Mouse (Mus musculus) CH12.LX (cell line): ENCODE results near the gene C5ar1. TPM values are rescaled to one million over a fixed set of nuclear protein-coding genes. Genes with fewer than 3 reads are reported as not detected.

Experiments used
- DNase-seq: peaks from one replicate; pipeline ENCODE4 v3.0.0-alpha.2; 2013; ENCODE audit errors: extremely low read depth
- H3K27ac ChIP-seq: 2 replicates; pipeline ENCODE4 v1.5.1; 2012; ENCODE audit warnings: low read depth, mild to moderate bottlenecking, control low read depth, moderate library complexity; ENCODE audit not compliant: insufficient read depth
- H3K27me3 ChIP-seq: replicated peaks from 2 replicates; pipeline ENCODE3; 2012; ENCODE audit warnings: inconsistent platforms
- H3K36me3 ChIP-seq, 2 experiments: replicated peaks in 1 of 2; 2 replicates each; pipeline versions ENCODE3 to v1.6.1; 2012; ENCODE audit warnings: inconsistent platforms in 1 of 2, low read length in 1 of 2, mild to moderate bottlenecking in 1 of 2, mixed read lengths in 1 of 2, moderate library complexity in 1 of 2; ENCODE audit not compliant: control insufficient read depth in 1 of 2, insufficient read depth in 1 of 2
- H3K4me1 ChIP-seq, 2 experiments: 2 replicates each; pipeline ENCODE4 v1.6.1; 2012; ENCODE audit warnings: inconsistent platforms in 1 of 2, moderate library complexity in 1 of 2; ENCODE audit not compliant: insufficient read depth in 2 of 2, control insufficient read depth in 1 of 2
- H3K4me2 ChIP-seq: 2 replicates; pipeline ENCODE4 v1.6.1; 2012; ENCODE audit warnings: low read depth, mild to moderate bottlenecking, control low read depth; ENCODE audit not compliant: poor library complexity, insufficient read depth, severe bottlenecking
- H3K4me3 ChIP-seq, 3 experiments: fragments of 150-350 bp in 1 of 3; sonication (generic) in 1 of 3; replicated peaks in 1 of 3; 2 replicates each; pipeline versions ENCODE3 to v1.5.1; 2011 to 2012; ENCODE audit warnings: low read depth in 2 of 3, low read length in 2 of 3, mild to moderate bottlenecking in 2 of 3, moderate library complexity in 2 of 3, control low read depth in 1 of 3, improper control_type of control experiment in 1 of 3, inconsistent platforms in 1 of 3, mixed read lengths in 1 of 3; ENCODE audit not compliant: poor library complexity in 1 of 3
- H3K79me2 ChIP-seq: replicated peaks from 2 replicates; pipeline ENCODE4 v1.6.1; 2012; ENCODE audit warnings: mild to moderate bottlenecking, moderate library complexity; ENCODE audit not compliant: control insufficient read depth, poor library complexity, insufficient read depth, severe bottlenecking; ENCODE audit errors: extremely low read depth
- H3K9ac ChIP-seq: 2 replicates; pipeline ENCODE4 v1.6.1; 2012; ENCODE audit warnings: low read depth, mild to moderate bottlenecking, control low read depth, moderate library complexity; ENCODE audit not compliant: insufficient read depth
- H3K9me3 ChIP-seq: replicated peaks from 2 replicates; pipeline ENCODE3; 2012; ENCODE audit warnings: low read length, inconsistent platforms, mixed read lengths
- BHLHE40 ChIP-seq: IDR thresholded peaks from 2 replicates; pipeline ENCODE4 v1.6.1; 2011; ENCODE audit warnings: mild to moderate bottlenecking, low read depth, low read length, improper control_type of control experiment
- CHD1 ChIP-seq: IDR thresholded peaks from 2 replicates; pipeline ENCODE4 v1.6.1; 2012; ENCODE audit warnings: low read depth, low read length, improper control_type of control experiment, inconsistent platforms
- E2F4 ChIP-seq: IDR thresholded peaks from 2 replicates; pipeline ENCODE4 v1.6.1; 2011; ENCODE audit warnings: low read depth, low read length, improper control_type of control experiment; ENCODE audit not compliant: insufficient replicate concordance
- ELF1 ChIP-seq: IDR thresholded peaks from 2 replicates; pipeline ENCODE4 v1.6.1; 2014; ENCODE audit warnings: low read depth, mild to moderate bottlenecking, inconsistent platforms, low read length, improper control_type of control experiment
- EP300 ChIP-seq: IDR thresholded peaks from 2 replicates; pipeline ENCODE4 v1.6.1; 2011; ENCODE audit warnings: low read length, improper control_type of control experiment
- ETS1 ChIP-seq: conservative IDR thresholded peaks from 2 replicates; pipeline ENCODE4 v1.6.1; 2012; ENCODE audit warnings: low read depth, mild to moderate bottlenecking, inconsistent platforms, low read length, improper control_type of control experiment, moderate library complexity
- IRF4 ChIP-seq: IDR thresholded peaks from 2 replicates; pipeline ENCODE4 v1.6.1; 2014; ENCODE audit warnings: low read depth, mild to moderate bottlenecking, inconsistent platforms, low read length, improper control_type of control experiment
- JUN ChIP-seq: IDR thresholded peaks from 2 replicates; pipeline ENCODE4 v1.6.1; 2011; ENCODE audit warnings: low read depth, mild to moderate bottlenecking, low read length, improper control_type of control experiment, moderate library complexity; ENCODE audit not compliant: insufficient read depth
- JUND ChIP-seq: conservative IDR thresholded peaks from 2 replicates; pipeline ENCODE4 v1.6.1; 2011; ENCODE audit warnings: low read depth, low read length, improper control_type of control experiment
- MAFK ChIP-seq: IDR thresholded peaks from 2 replicates; pipeline ENCODE4 v1.6.1; 2011; ENCODE audit warnings: low read length, improper control_type of control experiment; ENCODE audit not compliant: insufficient replicate concordance
- MAX ChIP-seq: IDR thresholded peaks from 2 replicates; pipeline ENCODE4 v1.6.1; 2011; ENCODE audit warnings: low read length, improper control_type of control experiment
- MAZ ChIP-seq: IDR thresholded peaks from 2 replicates; pipeline ENCODE4 v1.6.1; 2012; ENCODE audit warnings: low read depth, mild to moderate bottlenecking, inconsistent platforms, low read length, improper control_type of control experiment, moderate library complexity
- MXI1 ChIP-seq: IDR thresholded peaks from 2 replicates; pipeline ENCODE4 v1.6.1; 2011; ENCODE audit warnings: mild to moderate bottlenecking, low read depth, low read length, improper control_type of control experiment
- PAX5 ChIP-seq: IDR thresholded peaks from 2 replicates; pipeline ENCODE4 v1.6.1; 2012; ENCODE audit warnings: low read length, inconsistent platforms, mixed read lengths
- POLR2A ChIP-seq: IDR thresholded peaks from 2 replicates; pipeline ENCODE4 v1.6.1; 2011; ENCODE audit warnings: low read depth, mild to moderate bottlenecking, improper control_type of control experiment, low read length
- POLR2AphosphoS2 ChIP-seq: IDR thresholded peaks from 2 replicates; pipeline ENCODE4 v1.6.1; 2011; ENCODE audit warnings: low read depth, low read length, improper control_type of control experiment
- RAD21 ChIP-seq: IDR thresholded peaks from 2 replicates; pipeline ENCODE4 v1.6.1; 2011; ENCODE audit warnings: low read depth, mild to moderate bottlenecking, low read length, improper control_type of control experiment, moderate library complexity
- SIN3A ChIP-seq: IDR thresholded peaks from 2 replicates; pipeline ENCODE4 v1.6.1; 2012; ENCODE audit warnings: low read length, improper control_type of control experiment, inconsistent platforms
- SMC3 ChIP-seq: IDR thresholded peaks from 2 replicates; pipeline ENCODE4 v1.6.1; 2011; ENCODE audit warnings: low read depth, low read length, improper control_type of control experiment
- TBP ChIP-seq: conservative IDR thresholded peaks from 2 replicates; pipeline ENCODE4 v1.6.1; 2011; ENCODE audit warnings: low read depth, low read length, improper control_type of control experiment
- TCF12 ChIP-seq: IDR thresholded peaks from 2 replicates; pipeline ENCODE4 v1.6.1; 2014; ENCODE audit warnings: low read depth, mild to moderate bottlenecking, inconsistent platforms, low read length, improper control_type of control experiment
- UBTF ChIP-seq: IDR thresholded peaks from 2 replicates; pipeline ENCODE4 v1.6.1; 2012; ENCODE audit warnings: low read depth, mild to moderate bottlenecking, inconsistent platforms, low read length, improper control_type of control experiment, moderate library complexity
- USF2 ChIP-seq: conservative IDR thresholded peaks from 2 replicates; pipeline ENCODE4 v1.6.1; 2011; ENCODE audit warnings: low read depth, low read length, improper control_type of control experiment
- ZC3H11A ChIP-seq: IDR thresholded peaks from 2 replicates; pipeline ENCODE4 v1.6.1; 2012; ENCODE audit warnings: low read depth, mild to moderate bottlenecking, inconsistent platforms, low read length, improper control_type of control experiment
- ZNF384 ChIP-seq: IDR thresholded peaks from 2 replicates; pipeline ENCODE4 v1.6.1; 2012; ENCODE audit warnings: low read depth, low read length, improper control_type of control experiment, inconsistent platforms
- dilution Hi-C: fragments of 300-500 bp; cut with MboI; formaldehyde crosslinking; loops from 2 replicates; pipeline ENCODE4 v1.14.3; 2020; ENCODE audit warnings: low sequenced_read_pairs; ENCODE audit not compliant: extremely low pct_unique_long_range_greater_than_20kb, extremely low pct_ligation_motif_present
- in situ Hi-C: fragments of 300-500 bp; cut with MboI; formaldehyde crosslinking; loops from 3 replicates; pipeline ENCODE4 v1.14.3; 2019; ENCODE audit warnings: low sequenced_read_pairs, low pct_ligation_motif_present, low pct_unique_long_range_greater_than_20kb, mixed read lengths
- polyA plus RNA-seq: library from polyadenylated mRNA; unstranded; fragments of >175 nt; gene quantifications from 2 replicates; pipeline ENCODE4 v1.2.1, GENCODE M21; 2012; ENCODE audit warnings: low read depth; ENCODE audit not compliant: insufficient read length
- total RNA-seq, 2 experiments: library from RNA; depleted of rRNA; stranded (reverse); fragments of 300-350 nt in 1 of 2; fragments of >200 nt in 1 of 2; gene quantifications; 2 replicates each; pipeline ENCODE4 v1.2.3; 2012 to 2014

The C5ar1 gene
- total and polyA plus RNA-seq, 3 experiments, result not detected

GRCm38 (mm10) chr7:16296766-16297390, 37.5 kb upstream of the C5ar1 start (continued):
- TF ChIP-seq RAD21, result no peak
- TF ChIP-seq MAX, result peak; percentile 92
- TF ChIP-seq TBP, result no peak
- TF ChIP-seq SMC3, result no peak
- TF ChIP-seq TCF12, result peak; percentile 74; the same call in 1 of the 2 replicates
- 0 out of 2 replicates have a peak, but pooled peaks have one; percentile 14 for TF ChIP-seq ZNF384
- TF ChIP-seq E2F4, result no peak
- peak; percentile 90 for TF ChIP-seq JUND
- TF ChIP-seq ZC3H11A, result no peak
- TF ChIP-seq EP300, result 0 out of 2 replicates have a peak, but pooled peaks have one; percentile 33
- TF ChIP-seq BHLHE40, result peak; percentile 95
- no peak for TF ChIP-seq USF2
- peak; percentile 86 for TF ChIP-seq MXI1
- TF ChIP-seq UBTF, result no peak; the same call in 1 of the 2 replicates
- no peak for TF ChIP-seq CHD1
- TF ChIP-seq ETS1, result peak; percentile 95
- peak; percentile 80 for TF ChIP-seq IRF4
- TF ChIP-seq JUN, result peak; percentile 99
- TF ChIP-seq POLR2A, result peak; percentile 56; the same call in 1 of the 2 replicates
- TF ChIP-seq SIN3A, result peak; percentile 89; the same call in 1 of the 2 replicates
- TF ChIP-seq POLR2AphosphoS2, result no peak
- peak; percentile 90 for TF ChIP-seq ELF1

- dilution Hi-C loops (no loop called here), in situ Hi-C loops (no loop called here)
- peak overlapping the region in 1 of 3 experiments; percentile 47 for H3K4me3 ChIP-seq
- peak overlapping the region; percentile 79 for H3K4me2 ChIP-seq
- H3K27me3 ChIP-seq, result no peaks in the 10 kb centered on the region
- H3K9me3 ChIP-seq, result no peaks in the 10 kb centered on the region
- no peaks in the 10 kb centered on the region for H3K79me2 ChIP-seq
- peak; percentile 17 for DNase-seq
- H3K36me3 ChIP-seq, result no peaks in the 10 kb centered on the region
- peaks cover 16 to 31% of the 10 kb centered on the region in 2 experiments for H3K4me1 ChIP-seq
- H3K27ac ChIP-seq, result peak overlapping the region; percentile 93
- no peak for TF ChIP-seq MAFK
- TF ChIP-seq MAX, result no peak
- no peak for TF ChIP-seq MAZ
- no peak for TF ChIP-seq USF2
- no peak for TF ChIP-seq EP300
- TF ChIP-seq TCF12, result no peak
- no peak for TF ChIP-seq TBP
- no peak for TF ChIP-seq BHLHE40
- no peak for TF ChIP-seq PAX5
- H3K9ac ChIP-seq, result no peak overlapping the region
Measured at GRCm38 (mm10) chr7:16296146-16296545, 36.8 kb upstream of the C5ar1 start.
